Mouse (Mus musculus) megakaryocyte, adult 5-6 weeks (primary cell): Measurements from ENCODE around the gene Atxn2l. TPM values are rescaled to one million over a fixed set of nuclear protein-coding genes. Genes with fewer than 3 reads are reported as not detected.
"Not testable (repeated sequence)": the region's sequence is repeated elsewhere in the genome, so short reads cannot be mapped to it uniquely, and the experiment has no call there.

Experiments used
- ATAC-seq: 2 replicates; pipeline ENCODE4 v1.8.0; 2016; ENCODE audit warnings: mild to moderate bottlenecking, inconsistent platforms; ENCODE audit not compliant: poor library complexity, severe bottlenecking
- total RNA-seq, 2 experiments: library from RNA; stranded (forward) in 1 of 2; stranded (reverse) in 1 of 2; fragments of 153-499, 151-499 nt in 1 of 2; fragments of 221-1000, 200-1000 nt in 1 of 2; gene quantifications; 2 replicates each; pipeline versions ENCODE4 v1.2.3 to v1.2.4; 2015 to 2017

Atxn2l gene
- total RNA-seq, 2 experiments from 2014 or later = 26.1 to 75.5 TPM

DNA sequence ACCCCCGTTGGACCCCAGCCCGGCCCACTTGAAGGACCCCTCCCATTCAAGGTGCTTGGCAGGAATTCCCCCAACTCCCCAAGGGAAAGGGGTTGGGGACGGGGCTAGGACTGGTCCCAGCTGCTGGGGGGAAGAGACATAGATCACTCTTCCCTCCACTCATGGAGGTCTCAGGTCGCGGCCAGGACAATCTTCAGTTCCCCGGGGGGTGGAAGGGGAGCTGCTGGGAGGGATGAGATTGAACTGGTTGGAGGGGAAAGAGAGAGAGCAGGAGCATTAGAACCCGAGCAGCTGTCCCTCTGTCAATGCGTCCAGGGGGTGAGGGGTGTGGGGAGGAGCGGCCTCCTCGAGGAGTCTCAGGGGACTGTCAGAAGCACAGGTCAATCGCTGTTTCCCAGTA is 11.3 kb downstream of the Atxn2l start:
- ATAC-seq = no peak

DNA sequence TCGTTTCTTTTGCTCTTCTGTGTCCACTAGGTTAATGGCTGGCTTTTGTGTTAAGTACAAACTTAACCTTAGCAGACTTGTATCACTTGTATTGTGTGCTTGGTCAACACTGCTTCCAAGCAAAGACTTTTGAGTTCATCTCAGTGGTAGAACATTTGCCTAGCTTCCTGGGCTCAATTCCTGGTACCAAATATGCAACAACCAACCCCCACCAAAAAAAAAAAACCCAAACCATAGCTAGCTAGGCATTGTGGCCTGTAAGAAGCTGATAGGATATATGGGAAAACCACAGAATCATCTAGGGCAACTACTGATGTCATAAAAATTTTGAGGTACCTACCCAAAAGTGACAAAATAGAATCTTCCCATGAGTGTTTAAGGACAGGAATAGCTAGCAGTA is 12.2 kb downstream of the Atxn2l start:
- no peak for ATAC-seq

DNA sequence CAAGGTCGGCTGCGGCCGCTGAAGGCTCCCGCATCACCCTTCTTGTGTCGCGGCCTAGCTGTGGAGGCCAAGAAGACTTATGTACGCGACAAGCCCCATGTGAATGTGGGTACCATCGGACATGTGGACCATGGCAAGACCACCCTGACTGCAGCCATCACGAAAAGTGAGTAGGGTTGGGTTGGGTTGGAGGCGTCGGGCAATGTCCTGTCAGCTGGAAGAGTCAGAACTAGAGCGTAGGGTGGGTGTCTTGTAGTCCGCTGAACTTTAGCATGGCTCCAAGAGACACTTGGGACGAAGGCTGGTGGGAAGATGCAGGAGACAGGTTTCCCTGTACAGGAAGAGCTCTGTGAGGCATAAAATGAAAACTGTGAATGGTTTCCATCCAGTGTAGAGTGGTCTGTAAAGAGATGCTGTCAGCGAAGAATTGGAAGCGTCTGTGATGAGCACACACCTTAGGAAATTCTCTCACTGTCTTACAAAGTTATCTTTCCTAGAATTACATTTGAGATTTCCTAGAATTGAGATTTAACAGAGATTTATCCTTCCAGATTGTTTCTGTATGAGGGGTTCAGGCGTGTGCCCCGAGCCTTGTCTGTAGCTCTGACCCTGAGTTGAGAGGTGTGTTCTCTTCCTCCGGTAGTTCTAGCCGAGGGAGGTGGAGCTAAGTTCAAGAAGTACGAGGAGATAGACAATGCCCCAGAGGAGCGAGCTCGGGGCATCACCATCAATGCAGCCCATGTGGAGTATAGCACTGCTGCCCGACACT is 15.4 kb downstream of the Atxn2l start:
- ATAC-seq = not testable (repeated sequence)

DNA sequence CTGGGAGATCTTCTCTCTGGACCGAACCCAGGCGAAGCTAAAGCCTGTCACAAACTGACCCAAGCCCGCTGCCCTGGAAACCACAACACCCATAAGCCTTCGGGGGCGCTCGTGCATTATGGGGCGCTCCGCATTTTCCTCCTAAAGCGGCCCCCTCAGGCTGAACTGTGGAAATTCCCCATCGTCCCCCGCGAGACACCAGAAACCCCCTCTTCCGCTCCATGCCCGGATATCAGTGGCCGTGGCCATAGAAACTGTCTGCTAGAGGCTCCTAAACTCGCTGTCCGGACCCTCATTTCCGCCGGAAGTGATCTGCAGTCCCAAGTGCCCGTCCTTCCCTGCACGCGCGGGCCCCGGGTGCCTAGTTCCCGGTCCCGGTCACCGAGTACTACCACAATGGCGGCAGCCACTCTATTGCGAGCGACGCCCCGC is 16.2 kb downstream of the Atxn2l start, which contains the start of gene Tufm:
Gene Tufm, plus strand, starts transcription at position 310 of the 432 bp plus-strand sequence.
- peak; percentile 79 for ATAC-seq

DNA sequence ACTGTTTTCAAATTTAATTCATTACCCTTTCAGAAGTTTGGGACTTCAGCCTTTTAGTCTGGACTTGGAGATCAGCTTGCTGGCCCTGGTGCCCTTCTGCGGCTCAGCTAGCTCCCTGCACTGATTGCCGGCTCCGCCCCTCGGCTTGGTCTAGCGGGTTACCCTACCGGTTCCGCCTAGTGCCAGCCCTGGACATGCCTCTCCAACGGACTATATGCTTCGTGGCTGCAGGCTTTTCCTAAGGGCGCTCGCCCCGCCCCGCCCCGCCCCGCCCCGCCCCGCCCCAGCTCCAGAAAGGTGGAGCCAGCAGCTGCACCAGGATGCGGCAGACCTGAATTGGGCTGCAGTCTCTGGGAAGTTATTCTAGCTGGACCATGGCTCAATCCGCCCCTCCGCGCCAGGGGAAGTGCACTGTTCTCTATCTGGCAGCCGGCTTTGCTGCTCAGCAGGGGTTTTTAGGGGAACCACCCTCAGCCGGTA is 20.8 kb downstream of the Atxn2l start:
- peak; percentile 84 for ATAC-seq

DNA sequence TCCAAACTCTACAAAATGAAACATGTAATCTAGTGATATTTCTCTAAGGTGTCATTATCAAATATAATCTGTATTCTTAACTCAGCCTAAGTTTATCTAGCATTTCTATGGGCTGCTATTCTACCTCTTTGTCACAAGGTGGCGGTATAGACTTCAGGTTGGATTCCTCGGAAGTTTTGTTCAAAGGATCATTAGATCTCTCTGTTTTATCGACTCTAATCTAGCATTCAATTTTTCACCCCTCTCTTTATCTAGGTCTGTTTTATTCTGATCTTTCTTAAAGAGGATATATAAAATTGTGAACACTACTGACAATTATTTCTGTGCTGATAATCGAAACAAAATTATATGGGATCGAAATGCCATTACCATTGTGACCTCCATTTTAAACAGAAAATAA is 21.5 kb downstream of the Atxn2l start:
- peak; percentile 56; the same call in 1 of the 2 replicates for ATAC-seq

DNA sequence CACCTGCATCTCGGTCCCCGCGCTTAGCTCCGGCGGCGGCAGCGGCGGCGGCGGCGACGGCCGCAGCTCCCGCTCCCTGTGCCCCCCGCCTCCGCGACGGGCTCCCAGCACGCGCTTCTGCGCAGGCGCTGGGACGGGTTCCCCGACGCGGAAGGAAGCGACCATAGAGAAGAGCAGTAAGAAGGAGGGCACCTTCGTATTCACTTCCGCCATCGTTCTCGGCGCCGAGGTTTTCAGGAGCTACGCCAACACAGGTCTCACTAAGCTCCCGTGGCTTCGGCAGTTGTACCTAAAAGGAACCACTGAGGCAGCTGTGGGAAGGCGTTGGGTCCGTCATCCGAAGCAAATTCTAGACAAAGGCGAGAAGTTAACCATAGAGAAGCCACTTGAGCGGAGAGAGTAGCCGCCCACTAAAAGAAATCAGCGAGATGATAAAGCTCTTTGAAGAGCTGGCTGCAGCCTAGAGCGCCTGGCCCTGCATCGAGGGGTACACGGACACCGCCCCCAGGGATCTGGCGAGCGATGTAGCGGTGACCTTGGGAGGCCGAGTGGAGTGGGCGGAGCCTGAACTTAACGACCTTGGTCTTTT is 28.1 kb downstream of the Atxn2l start, which contains the start of gene Sh2b1:
Gene Sh2b1, minus strand, starts transcription at position 432 of the 589 bp plus-strand sequence.
- ATAC-seq = peak; percentile 70

DNA sequence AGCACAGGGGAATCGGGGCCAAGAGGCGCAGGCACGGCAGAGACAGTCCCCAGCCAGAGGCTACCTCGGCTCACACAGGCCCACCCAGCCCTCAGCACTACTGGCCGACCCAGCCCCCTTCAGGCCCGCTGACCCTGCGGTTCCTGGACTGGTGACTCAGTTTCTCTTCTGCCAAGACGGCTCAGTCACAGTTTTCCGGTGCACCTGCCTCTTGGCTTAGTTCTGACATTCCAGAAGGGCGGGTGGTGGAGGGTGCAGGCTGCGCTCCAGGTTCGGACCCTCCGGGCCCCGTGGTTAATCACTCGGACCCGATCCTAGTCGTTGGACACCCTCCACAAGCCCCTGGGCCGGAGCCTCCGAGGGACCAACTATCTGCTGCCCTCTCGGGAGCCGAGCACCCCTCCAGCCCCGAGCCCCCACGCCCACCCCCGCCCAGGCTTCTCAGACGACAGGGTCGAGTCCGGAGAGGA is 28.7 kb downstream of the Atxn2l start:
- no peak for ATAC-seq

DNA sequence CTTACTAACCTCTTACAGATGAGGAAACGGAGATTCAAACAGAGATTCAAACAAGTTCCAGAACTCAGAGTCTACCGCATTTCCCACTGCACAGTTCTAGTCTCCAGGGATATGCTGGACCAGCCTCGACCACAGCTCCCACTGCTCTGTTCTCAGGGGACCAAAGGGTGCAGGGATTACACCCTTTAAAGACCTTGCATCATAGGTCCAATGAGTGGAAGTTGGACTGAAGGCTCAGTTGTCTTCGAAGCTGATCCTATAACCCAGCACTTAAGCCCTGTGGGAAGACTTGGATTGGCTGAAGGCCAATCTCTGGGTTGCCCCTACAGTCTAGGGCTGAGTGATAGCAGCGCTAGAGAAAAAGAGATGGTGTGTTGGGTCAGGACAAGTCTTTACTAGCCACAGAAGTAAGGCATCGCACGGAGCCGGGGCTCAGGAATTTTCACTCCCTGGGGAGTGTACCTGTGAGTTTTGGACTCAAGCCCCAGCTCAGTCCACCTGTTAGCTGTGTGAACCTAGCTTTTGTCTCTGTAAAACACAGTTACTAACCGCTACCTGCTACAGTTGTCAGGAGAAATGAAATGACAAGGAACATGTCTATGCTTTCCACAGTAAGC is 29.7 kb downstream of the Atxn2l start:
- ATAC-seq = no peak

DNA sequence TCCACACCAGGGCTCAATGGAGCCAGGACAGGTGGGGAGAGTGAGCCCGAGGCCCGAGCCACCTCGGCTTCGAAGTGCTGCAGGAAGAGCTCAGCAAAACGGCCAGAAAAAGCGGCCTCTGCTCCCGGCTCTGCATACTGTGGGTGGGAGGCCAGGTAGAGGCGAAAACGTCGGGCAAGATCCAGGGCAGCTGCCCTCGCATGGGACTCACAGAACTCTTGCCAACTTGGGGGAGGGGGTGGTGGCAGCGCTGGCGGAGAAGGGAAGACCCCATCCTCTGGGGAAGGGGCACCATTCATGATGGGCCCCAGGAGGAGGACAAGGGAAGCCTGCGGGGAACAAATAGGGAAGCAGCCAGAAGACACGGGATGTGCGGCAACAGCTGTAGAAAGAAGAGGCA is 30.5 kb downstream of the Atxn2l start:
- ATAC-seq = peak; percentile 10; the same call in 1 of the 2 replicates

DNA sequence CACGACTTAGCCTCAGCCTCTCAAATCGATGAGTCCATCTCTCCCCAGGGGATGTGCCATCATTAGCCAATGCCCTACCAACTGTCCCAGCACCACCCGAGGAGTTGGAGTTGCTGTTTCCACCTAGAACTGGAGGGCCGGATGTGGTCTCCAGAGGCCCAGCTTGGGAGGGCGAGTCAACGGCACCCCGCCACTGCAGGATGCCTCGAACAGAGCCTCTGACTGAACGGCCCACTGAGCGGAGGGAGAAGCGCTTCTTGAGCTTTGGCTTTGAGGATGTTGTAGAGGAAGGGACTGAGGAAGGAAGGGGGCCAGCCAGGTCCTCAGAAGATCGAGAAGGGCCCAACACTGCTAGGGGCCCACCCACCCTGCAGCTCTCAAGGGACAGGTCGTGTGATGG is 30.9 kb downstream of the Atxn2l start:
- ATAC-seq = peak; percentile 33

DNA sequence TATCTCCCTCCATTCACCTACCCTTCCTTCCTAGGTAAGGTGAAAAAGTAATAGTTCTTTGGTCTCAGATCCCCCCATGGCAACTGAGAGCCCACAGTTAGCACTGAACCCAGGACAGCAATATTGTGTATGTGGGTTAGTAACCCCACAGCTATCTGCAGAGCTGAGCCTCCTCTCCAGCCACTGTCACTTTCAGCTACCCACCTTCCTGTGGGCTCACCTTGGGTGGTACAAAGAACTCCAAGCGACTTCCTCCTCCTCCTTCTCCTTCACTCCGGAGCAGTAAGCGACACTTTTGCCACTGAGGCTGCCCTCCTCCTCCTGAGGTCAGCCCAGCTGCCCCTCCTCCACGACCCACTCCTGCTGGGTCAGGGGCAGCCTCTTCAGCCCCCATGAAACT is 31.4 kb downstream of the Atxn2l start:
- no peak for ATAC-seq

DNA sequence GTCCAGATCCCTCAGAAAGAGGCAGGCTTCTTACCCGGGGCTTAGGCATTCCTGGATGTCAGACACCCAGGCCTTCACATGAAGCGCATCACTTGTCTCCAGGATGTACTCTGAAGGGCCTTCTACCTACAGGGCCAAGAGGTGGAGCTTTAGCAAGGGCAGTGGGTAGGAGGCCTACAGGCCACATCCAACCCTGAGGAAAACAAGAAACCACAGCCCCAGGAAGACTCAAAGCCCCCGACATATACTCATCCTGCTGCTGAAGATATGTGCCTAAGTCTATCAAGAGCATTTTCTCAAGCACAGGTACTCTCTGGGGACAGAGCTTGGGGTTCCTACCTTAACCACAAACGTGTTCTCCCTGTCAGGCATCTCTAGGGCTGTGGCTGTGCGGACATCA is 31.9 kb downstream of the Atxn2l start:
- no peak for ATAC-seq

DNA sequence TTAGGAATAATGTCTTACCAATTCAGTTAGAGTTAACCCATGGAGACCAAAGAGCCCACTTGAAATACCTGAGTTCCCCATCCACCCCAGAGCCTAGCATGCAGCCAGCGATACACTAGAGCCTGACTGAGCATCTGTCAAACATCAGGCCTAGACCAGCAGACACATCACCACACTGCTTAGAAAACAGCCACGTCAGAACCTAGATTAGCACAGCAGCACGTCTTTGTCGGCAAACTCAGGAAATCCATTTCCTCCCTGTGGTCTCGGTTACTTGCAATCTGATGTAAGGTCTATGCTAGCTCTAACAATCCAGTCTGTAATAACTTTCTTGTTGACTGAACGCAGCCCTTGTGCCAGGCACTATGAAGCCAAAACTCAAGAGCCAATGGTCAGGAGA is 33.2 kb downstream of the Atxn2l start:
- peak; percentile 62 for ATAC-seq

DNA sequence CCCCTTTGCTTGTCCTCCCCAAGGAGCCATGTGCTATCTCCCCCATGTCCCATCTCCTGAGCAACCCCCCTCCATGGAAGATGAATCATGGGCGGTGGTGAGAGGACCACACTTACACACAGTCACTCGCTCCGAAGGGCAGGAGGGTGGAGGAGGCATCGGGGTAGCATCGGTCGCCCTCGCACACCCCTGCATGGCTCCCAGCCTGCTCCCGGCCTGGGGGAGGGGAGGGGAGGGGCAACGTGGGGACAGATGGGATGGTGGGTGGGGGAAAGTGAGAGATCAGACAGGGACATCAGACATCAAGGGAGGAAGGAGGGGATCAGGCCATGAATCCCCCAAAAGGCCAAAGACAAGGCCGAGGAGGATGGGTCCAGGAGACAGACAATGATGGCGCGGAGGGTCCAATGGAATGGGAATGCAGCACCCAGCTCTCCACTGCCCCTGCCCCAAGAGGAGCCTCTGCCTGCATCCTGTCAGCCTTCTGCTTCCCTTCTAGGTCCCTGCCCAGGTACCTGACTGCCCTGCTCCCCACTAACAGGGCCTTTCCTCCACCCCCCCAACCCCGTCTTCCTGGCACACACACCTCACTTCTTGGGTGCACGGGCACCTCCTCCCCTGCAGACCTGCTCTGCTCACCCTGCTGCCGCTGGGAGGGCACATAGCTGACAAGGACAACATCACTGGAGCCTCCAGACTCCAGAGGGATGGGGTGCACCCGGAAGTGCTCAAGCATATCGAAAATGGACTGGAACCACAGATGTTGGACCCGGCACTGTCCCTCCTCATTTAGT is 35.2 kb downstream of the Atxn2l start:
- no peak for ATAC-seq

DNA sequence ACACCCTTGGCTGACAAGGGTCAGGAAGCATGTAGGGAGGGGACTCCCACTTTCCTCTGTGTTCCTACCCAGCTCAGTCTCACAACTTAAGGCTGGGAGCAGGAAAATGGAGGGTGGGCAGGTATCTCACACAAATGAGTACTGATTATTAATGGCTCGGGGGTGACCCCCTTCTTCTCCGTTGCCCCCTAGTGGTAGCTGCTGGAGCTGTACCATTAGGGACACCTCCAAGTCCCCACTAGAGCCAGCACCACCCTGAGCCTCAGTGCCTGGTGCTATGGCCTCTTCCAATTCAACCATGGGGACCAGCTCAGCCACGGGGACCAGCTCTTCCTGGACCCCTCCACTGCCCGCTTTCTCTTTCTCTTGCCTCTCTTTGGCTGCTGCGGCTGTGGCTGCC is 36.0 kb downstream of the Atxn2l start:
- peak; percentile 43 for ATAC-seq

DNA sequence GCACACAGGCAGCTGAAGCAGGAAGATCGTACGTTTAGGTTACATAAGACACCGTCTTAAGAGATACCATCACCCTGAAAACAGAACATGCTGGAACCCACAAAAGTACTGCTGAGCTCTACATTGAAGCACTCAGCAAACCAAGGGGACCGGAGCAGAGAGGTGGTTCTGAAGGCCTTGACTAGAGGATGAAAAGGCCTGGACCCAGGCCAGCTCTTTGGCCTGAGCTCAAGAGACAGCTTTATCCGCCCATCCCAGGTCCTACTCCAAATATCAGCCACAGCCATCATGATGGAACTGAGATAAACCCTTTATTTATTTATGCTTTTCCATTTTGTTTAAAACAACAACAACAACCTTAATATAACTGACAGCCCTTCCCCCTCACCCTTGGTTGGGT is 36.5 kb downstream of the Atxn2l start:
- no peak for ATAC-seq

DNA sequence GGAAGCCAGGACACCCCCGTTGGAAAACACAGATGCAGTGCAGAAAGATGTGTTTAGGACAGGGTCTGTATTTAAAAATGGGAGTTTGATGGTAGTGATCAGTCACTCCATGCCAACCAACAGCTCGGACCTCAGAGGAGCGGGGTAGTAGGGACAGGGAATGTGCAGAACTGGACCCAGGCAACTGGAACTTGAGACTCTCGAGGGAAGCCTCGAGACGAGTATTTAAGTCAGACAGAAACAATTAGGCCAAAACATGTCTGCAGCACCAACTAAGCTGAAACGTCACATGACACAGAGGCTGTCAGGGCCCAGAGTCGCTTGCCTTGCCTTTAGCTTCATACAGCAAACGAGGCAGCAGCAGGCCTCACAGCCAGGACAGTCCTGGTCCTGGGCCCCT is 37.1 kb downstream of the Atxn2l start:
- ATAC-seq = no peak

DNA sequence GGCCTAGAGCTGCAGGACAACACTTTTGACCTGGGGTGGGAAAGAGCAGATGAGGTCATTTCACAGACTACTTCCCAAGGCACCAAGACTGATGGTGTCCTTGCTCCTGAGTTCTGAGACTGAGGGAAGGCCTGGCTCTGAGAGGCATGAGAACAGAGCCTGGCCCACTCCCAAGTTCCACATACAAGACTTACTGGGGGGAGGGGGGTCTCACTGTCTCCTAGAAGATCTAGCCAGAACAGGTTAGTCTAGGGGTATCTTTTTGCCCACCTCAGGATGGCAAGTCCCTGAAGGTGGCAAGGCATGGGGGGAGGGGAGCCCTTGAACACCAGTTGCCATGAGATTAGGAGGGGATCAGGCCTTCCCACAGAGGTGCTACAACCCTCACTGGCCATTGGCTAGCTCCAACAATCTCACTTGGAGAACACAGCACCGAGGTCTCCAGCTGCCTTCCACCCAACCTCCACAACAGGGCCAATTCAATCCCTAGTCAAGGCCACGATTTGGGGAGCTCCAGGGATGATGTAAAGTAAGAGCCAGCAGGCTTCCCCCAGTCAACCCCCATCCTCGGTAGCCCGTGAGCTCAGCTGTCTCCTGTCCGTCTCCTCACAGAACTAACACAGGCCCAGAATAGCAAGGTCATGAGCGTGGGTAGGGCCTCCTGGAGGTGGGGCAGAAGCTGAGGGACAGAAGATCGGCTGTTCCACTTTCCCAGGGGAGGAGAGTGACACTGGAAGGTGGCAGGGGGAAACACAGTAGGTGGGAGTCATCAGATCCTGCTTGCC is 37.8 kb downstream of the Atxn2l start:
- ATAC-seq = no peak

DNA sequence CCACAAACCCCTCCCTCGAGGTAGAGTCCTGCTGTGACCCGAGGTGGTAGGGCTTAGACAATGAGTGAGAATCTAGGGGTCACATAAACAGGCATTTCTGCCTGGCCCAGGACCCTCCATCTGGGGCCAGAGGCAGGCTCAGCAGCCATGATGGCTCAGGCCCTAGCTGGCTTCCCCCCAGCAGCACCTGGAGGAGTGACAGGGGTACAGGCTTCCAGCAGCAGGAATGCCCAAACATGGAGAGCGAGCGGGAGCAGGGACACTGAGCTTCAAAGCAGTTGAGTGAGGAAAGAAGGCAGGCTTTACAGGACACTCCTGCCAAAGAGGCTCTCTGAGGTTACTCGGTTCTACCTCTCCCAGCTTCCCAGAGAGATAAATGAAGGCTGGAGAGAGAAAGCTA is 38.4 kb downstream of the Atxn2l start:
- ATAC-seq = no peak
